Mouse (Mus musculus) CH12.LX (cell line): Measurements from ENCODE around the gene Sema5b. TPM values are rescaled to one million over a fixed set of nuclear protein-coding genes. Genes with fewer than 3 reads are reported as not detected.

Experiments
- DNase-seq: peaks from one replicate; pipeline ENCODE4 v3.0.0-alpha.2; 2013; ENCODE audit errors: extremely low read depth
- H3K27ac ChIP-seq: 2 replicates; pipeline ENCODE4 v1.5.1; 2012; ENCODE audit warnings: low read depth, mild to moderate bottlenecking, control low read depth, moderate library complexity; ENCODE audit not compliant: insufficient read depth
- H3K27me3 ChIP-seq: replicated peaks from 2 replicates; pipeline ENCODE3; 2012; ENCODE audit warnings: inconsistent platforms
- H3K36me3 ChIP-seq, 2 experiments: replicated peaks in 1 of 2; 2 replicates each; pipeline versions ENCODE3 to v1.6.1; 2012; ENCODE audit warnings: inconsistent platforms in 1 of 2, low read length in 1 of 2, mild to moderate bottlenecking in 1 of 2, mixed read lengths in 1 of 2, moderate library complexity in 1 of 2; ENCODE audit not compliant: control insufficient read depth in 1 of 2, insufficient read depth in 1 of 2
- H3K4me1 ChIP-seq, 2 experiments: 2 replicates each; pipeline ENCODE4 v1.6.1; 2012; ENCODE audit warnings: inconsistent platforms in 1 of 2, moderate library complexity in 1 of 2; ENCODE audit not compliant: insufficient read depth in 2 of 2, control insufficient read depth in 1 of 2
- H3K4me2 ChIP-seq: 2 replicates; pipeline ENCODE4 v1.6.1; 2012; ENCODE audit warnings: low read depth, mild to moderate bottlenecking, control low read depth; ENCODE audit not compliant: poor library complexity, insufficient read depth, severe bottlenecking
- H3K4me3 ChIP-seq, 3 experiments: fragments of 150-350 bp in 1 of 3; sonication (generic) in 1 of 3; replicated peaks in 1 of 3; 2 replicates each; pipeline versions ENCODE3 to v1.5.1; 2011 to 2012; ENCODE audit warnings: low read depth in 2 of 3, low read length in 2 of 3, mild to moderate bottlenecking in 2 of 3, moderate library complexity in 2 of 3, control low read depth in 1 of 3, improper control_type of control experiment in 1 of 3, inconsistent platforms in 1 of 3, mixed read lengths in 1 of 3; ENCODE audit not compliant: poor library complexity in 1 of 3
- H3K79me2 ChIP-seq: replicated peaks from 2 replicates; pipeline ENCODE4 v1.6.1; 2012; ENCODE audit warnings: mild to moderate bottlenecking, moderate library complexity; ENCODE audit not compliant: control insufficient read depth, poor library complexity, insufficient read depth, severe bottlenecking; ENCODE audit errors: extremely low read depth
- H3K9ac ChIP-seq: 2 replicates; pipeline ENCODE4 v1.6.1; 2012; ENCODE audit warnings: low read depth, mild to moderate bottlenecking, control low read depth, moderate library complexity; ENCODE audit not compliant: insufficient read depth
- H3K9me3 ChIP-seq: replicated peaks from 2 replicates; pipeline ENCODE3; 2012; ENCODE audit warnings: low read length, inconsistent platforms, mixed read lengths
- CHD2 ChIP-seq: IDR thresholded peaks from 2 replicates; pipeline ENCODE4 v1.6.1; 2011; ENCODE audit warnings: low read length, improper control_type of control experiment
- CTCF ChIP-seq, 2 experiments: IDR thresholded peaks in 1 of 2; conservative IDR thresholded peaks in 1 of 2; 2 replicates each; pipeline ENCODE4 v1.5.1; 2011 to 2012; ENCODE audit warnings: low read depth in 2 of 2, low read length in 2 of 2, improper control_type of control experiment in 1 of 2, inconsistent platforms in 1 of 2, mild to moderate bottlenecking in 1 of 2, moderate library complexity in 1 of 2
- E2F4 ChIP-seq: IDR thresholded peaks from 2 replicates; pipeline ENCODE4 v1.6.1; 2011; ENCODE audit warnings: low read depth, low read length, improper control_type of control experiment; ENCODE audit not compliant: insufficient replicate concordance
- EP300 ChIP-seq: IDR thresholded peaks from 2 replicates; pipeline ENCODE4 v1.6.1; 2011; ENCODE audit warnings: low read length, improper control_type of control experiment
- GABPA ChIP-seq: IDR thresholded peaks from 2 replicates; pipeline ENCODE4 v1.6.1; 2012; ENCODE audit warnings: low read depth, low read length, improper control_type of control experiment, inconsistent platforms; ENCODE audit not compliant: insufficient replicate concordance
- HCFC1 ChIP-seq: IDR thresholded peaks from 2 replicates; pipeline ENCODE4 v1.6.1; 2012; ENCODE audit warnings: low read depth, mild to moderate bottlenecking, inconsistent platforms, low read length, improper control_type of control experiment
- JUN ChIP-seq: IDR thresholded peaks from 2 replicates; pipeline ENCODE4 v1.6.1; 2011; ENCODE audit warnings: low read depth, mild to moderate bottlenecking, low read length, improper control_type of control experiment, moderate library complexity; ENCODE audit not compliant: insufficient read depth
- MYC ChIP-seq: IDR thresholded peaks from 2 replicates; pipeline ENCODE4 v1.6.1; 2011; ENCODE audit warnings: low read depth, mild to moderate bottlenecking, improper control_type of control experiment, low read length
- NELFE ChIP-seq: IDR thresholded peaks from 2 replicates; pipeline ENCODE4 v1.6.1; 2011; ENCODE audit warnings: low read depth, low read length, improper control_type of control experiment
- PAX5 ChIP-seq: IDR thresholded peaks from 2 replicates; pipeline ENCODE4 v1.6.1; 2012; ENCODE audit warnings: low read length, inconsistent platforms, mixed read lengths
- POLR2A ChIP-seq: IDR thresholded peaks from 2 replicates; pipeline ENCODE4 v1.6.1; 2011; ENCODE audit warnings: low read depth, mild to moderate bottlenecking, improper control_type of control experiment, low read length
- POLR2AphosphoS2 ChIP-seq: IDR thresholded peaks from 2 replicates; pipeline ENCODE4 v1.6.1; 2011; ENCODE audit warnings: low read depth, low read length, improper control_type of control experiment
- SMC3 ChIP-seq: IDR thresholded peaks from 2 replicates; pipeline ENCODE4 v1.6.1; 2011; ENCODE audit warnings: low read depth, low read length, improper control_type of control experiment
- TBP ChIP-seq: conservative IDR thresholded peaks from 2 replicates; pipeline ENCODE4 v1.6.1; 2011; ENCODE audit warnings: low read depth, low read length, improper control_type of control experiment
- ZNF384 ChIP-seq: IDR thresholded peaks from 2 replicates; pipeline ENCODE4 v1.6.1; 2012; ENCODE audit warnings: low read depth, low read length, improper control_type of control experiment, inconsistent platforms
- dilution Hi-C: fragments of 300-500 bp; cut with MboI; formaldehyde crosslinking; loops from 2 replicates; pipeline ENCODE4 v1.14.3; 2020; ENCODE audit warnings: low sequenced_read_pairs; ENCODE audit not compliant: extremely low pct_unique_long_range_greater_than_20kb, extremely low pct_ligation_motif_present
- in situ Hi-C: fragments of 300-500 bp; cut with MboI; formaldehyde crosslinking; loops from 3 replicates; pipeline ENCODE4 v1.14.3; 2019; ENCODE audit warnings: low sequenced_read_pairs, low pct_ligation_motif_present, low pct_unique_long_range_greater_than_20kb, mixed read lengths
- polyA plus RNA-seq: library from polyadenylated mRNA; unstranded; fragments of >175 nt; gene quantifications from 2 replicates; pipeline ENCODE4 v1.2.1, GENCODE M21; 2012; ENCODE audit warnings: low read depth; ENCODE audit not compliant: insufficient read length
- total RNA-seq, 2 experiments: library from RNA; depleted of rRNA; stranded (reverse); fragments of 300-350 nt in 1 of 2; fragments of >200 nt in 1 of 2; gene quantifications; 2 replicates each; pipeline ENCODE4 v1.2.3; 2012 to 2014

Sema5b gene
- total and polyA plus RNA-seq, 3 experiments = 0.04 TPM; not detected in 2

GRCm38 (mm10) chr16:35630470-35631183, 89.7 kb downstream of the Sema5b start:
- no peak overlapping the region for H3K4me3 ChIP-seq
- in situ Hi-C loops = no loop called here
- no peak overlapping the region for H3K9ac ChIP-seq
- H3K4me2 ChIP-seq = no peak overlapping the region
- no peaks in the 10 kb centered on the region for H3K79me2 ChIP-seq
- DNase-seq = no peak
- peaks cover 75% of the 10 kb centered on the region for H3K27me3 ChIP-seq
- no peak for TF ChIP-seq NELFE
- no peak for TF ChIP-seq HCFC1
- no peak for TF ChIP-seq CTCF (conservative IDR thresholded peaks at IDR 0.05 in 1 of 2, IDR thresholded peaks at IDR 0.05 in 1 of 2; ENCODE audit: low read depth in 2 of 2, low read length in 2 of 2)
- no peak for TF ChIP-seq JUN
- no peak for TF ChIP-seq TBP
- TF ChIP-seq SMC3 = no peak
- no peak for TF ChIP-seq GABPA
- no peak for TF ChIP-seq EP300
- TF ChIP-seq CHD2 = no peak
- no peak for TF ChIP-seq MYC
- no peaks in the 10 kb centered on the region for H3K36me3 ChIP-seq
- no peaks in the 10 kb centered on the region for H3K9me3 ChIP-seq
- dilution Hi-C loops = no loop called here
- no peak overlapping the region for H3K27ac ChIP-seq
- H3K4me1 ChIP-seq = peaks cover 4 to 16% of the 10 kb centered on the region in 2 experiments; a peak in 3 of 4 replicates

- H3K4me3 ChIP-seq = no peak overlapping the region
These were observed 92.1 kb downstream of the Sema5b start for GRCm38 (mm10) chr16:35633058-35633457.

GRCm38 (mm10) chr16:35634971-35635370, 94.0 kb downstream of the Sema5b start:
- Histone ChIP-seq H3K9me3 (no peaks in the 10 kb centered on the region), H3K4me1 (peaks cover 4 to 16% of the 10 kb centered on the region in 2 experiments; a peak in 3 of 4 replicates), H3K79me2 (no peaks in the 10 kb centered on the region), H3K4me2 (no peak overlapping the region), H3K27me3 (peaks cover 77% of the 10 kb centered on the region), H3K9ac (no peak overlapping the region), H3K27ac (no peak overlapping the region), H3K36me3 (no peaks in the 10 kb centered on the region), H3K4me3 (no peak overlapping the region)
- no peak for TF ChIP-seq PAX5
- no peak for TF ChIP-seq E2F4
- TF ChIP-seq CHD2 = no peak
- dilution Hi-C loops = no loop called here
- in situ Hi-C loops = no loop called here
- no peak for DNase-seq

More at GRCm38 (mm10) chr16:35633058-35633457, 92.1 kb downstream of the Sema5b start:
- TF ChIP-seq ZNF384 (no peak), MYC (no peak), CTCF (conservative IDR thresholded peaks at IDR 0.05 in 1 of 2, IDR thresholded peaks at IDR 0.05 in 1 of 2; ENCODE audit: low read depth in 2 of 2, low read length in 2 of 2) (no peak), TBP (no peak), JUN (no peak), POLR2AphosphoS2 (no peak), CHD2 (no peak), POLR2A (no peak)
- in situ Hi-C loops (no loop called here), dilution Hi-C loops (no loop called here)
- H3K4me2 ChIP-seq = no peak overlapping the region
- H3K79me2 ChIP-seq = no peaks in the 10 kb centered on the region
- peaks cover 4 to 16% of the 10 kb centered on the region in 2 experiments; a peak in 3 of 4 replicates for H3K4me1 ChIP-seq
- DNase-seq = no peak
- H3K9ac ChIP-seq = no peak overlapping the region
- no peak overlapping the region for H3K27ac ChIP-seq
- H3K27me3 ChIP-seq = peaks cover 75% of the 10 kb centered on the region
- no peaks in the 10 kb centered on the region for H3K36me3 ChIP-seq
- no peaks in the 10 kb centered on the region for H3K9me3 ChIP-seq
